Mouse (Mus musculus) erythroblast, embryonic 14.5 days (primary cell): Measurements from ENCODE around the gene Rnf215.

Source experiments
- GATA1 ChIP-seq: IDR thresholded peaks from 2 replicates; pipeline ENCODE4 v1.6.1; 2012; ENCODE audit warnings: low read length, inconsistent platforms, mixed read lengths
- TAL1 ChIP-seq: IDR thresholded peaks from 3 replicates; pipeline ENCODE4 v1.6.1; 2012; ENCODE audit warnings: low read length, inconsistent platforms, mixed read lengths

GRCm38 (mm10) chr11:4108691-4109090 lies 26.3 kb upstream of the Rnf215 start:
- TF ChIP-seq TAL1 = no peak
- TF ChIP-seq GATA1 = no peak
